Mouse (Mus musculus) midbrain, embryonic 10.5 days (tissue): Measurements from ENCODE around the gene Gm48551. TPM values are rescaled to one million over a fixed set of nuclear protein-coding genes. Genes with fewer than 3 reads are reported as not detected.

ENCODE experiments used
- DNase-seq: peaks from one replicate; pipeline ENCODE4 v3.0.0-alpha.2; 2017; ENCODE audit warnings: low spot score
- H3K27ac ChIP-seq: fragments of 300-500 bp; sonication (generic); replicated peaks from 2 replicates; pipeline ENCODE4 v1.5.1; 2016; ENCODE audit warnings: mild to moderate bottlenecking
- H3K27me3 ChIP-seq: fragments of 300-500 bp; sonication (generic); 2 replicates; pipeline ENCODE4 v1.6.1; 2016; ENCODE audit warnings: low read depth, mild to moderate bottlenecking; ENCODE audit not compliant: poor library complexity, severe bottlenecking
- H3K36me3 ChIP-seq: fragments of 300-500 bp; sonication (generic); 2 replicates; pipeline ENCODE4 v1.6.1; 2016; ENCODE audit warnings: mild to moderate bottlenecking, moderate library complexity
- H3K4me1 ChIP-seq: fragments of 300-500 bp; sonication (generic); 2 replicates; pipeline ENCODE4 v1.6.1; 2016
- H3K4me3 ChIP-seq: fragments of 300-500 bp; sonication (generic); 2 replicates; pipeline ENCODE4 v1.5.1; 2016; ENCODE audit warnings: mild to moderate bottlenecking, moderate library complexity
- H3K9me3 ChIP-seq: fragments of 300-500 bp; sonication (generic); replicated peaks from 2 replicates; pipeline ENCODE4 v1.6.1; 2016; ENCODE audit warnings: mild to moderate bottlenecking
- WGBS: fragments of 180-500 bp; shearing (Covaris S2); methylation state at CpG from one replicate; pipeline ENCODE4 v1.1.7; 2016; 5-methylcytosine and 5-hydroxymethylcytosine counted together
- polyA plus RNA-seq: library from polyadenylated mRNA; unstranded; fragments of >200 nt; fragmentation: Nextera tagmentation; extraction: Ambion mirVana; gene quantifications from 2 replicates; pipeline ENCODE4 v1.2.1, GENCODE M21; 2016

Gene Gm48551
- polyA plus RNA-seq, 1 experiment from 2014 or later, result 2.9 TPM

- peak overlapping the region; percentile 52 for H3K4me3 ChIP-seq
- peak overlapping the region; percentile 78 for H3K27ac ChIP-seq
- H3K36me3 ChIP-seq, result peaks cover 45% of the 10 kb centered on the region
- peak; percentile 47 for DNase-seq
- H3K27me3 ChIP-seq, result peaks cover 40% of the 10 kb centered on the region
- H3K9me3 ChIP-seq, result no peaks in the 10 kb centered on the region
- 11% methylated on average over 54 of the region's 54 CpGs for WGBS
- H3K4me1 ChIP-seq, result peaks cover 94% of the 10 kb centered on the region
Observed at GRCm38 (mm10) chr10:81363436-81364346, 20.6 kb upstream of the Gm48551 start.

GRCm38 (mm10) chr10:81364666-81365065, 19.6 kb upstream of the Gm48551 start:
- Histone ChIP-seq H3K36me3 (peaks cover 55% of the 10 kb centered on the region), H3K27me3 (peaks cover 33% of the 10 kb centered on the region), H3K9me3 (no peaks in the 10 kb centered on the region), H3K27ac (peak overlapping the region; percentile 78), H3K4me3 (peak overlapping the region; percentile 52), H3K4me1 (peaks cover 85% of the 10 kb centered on the region)
- 9% methylated on average over 28 of the region's 28 CpGs for WGBS
- DNase-seq, result peak; percentile 40

GRCm38 (mm10) chr10:81365073-81365472, 19.2 kb upstream of the Gm48551 start:
- DNase-seq, result no peak
- H3K4me1 ChIP-seq, result peaks cover 80% of the 10 kb centered on the region
- peaks cover 59% of the 10 kb centered on the region for H3K36me3 ChIP-seq
- H3K27ac ChIP-seq, result peak overlapping the region; percentile 78
- H3K4me3 ChIP-seq, result peak overlapping the region; percentile 52
- 37% methylated on average over 4 of the region's 4 CpGs for whole genome bisulfite sequencing
- no peaks in the 10 kb centered on the region for H3K9me3 ChIP-seq
- peaks cover 33% of the 10 kb centered on the region for H3K27me3 ChIP-seq

GRCm38 (mm10) chr10:81365672-81366476, 18.4 kb upstream of the Gm48551 start, which contains the start of gene 4930404N11Rik:
Gene 4930404N11Rik, minus strand, starts transcription at chr10:81365816.
- Histone ChIP-seq H3K27me3 (peaks cover 33% of the 10 kb centered on the region), H3K9me3 (no peaks in the 10 kb centered on the region), H3K4me1 (peaks cover 72% of the 10 kb centered on the region), H3K36me3 (peaks cover 67% of the 10 kb centered on the region), H3K27ac (peak within 1 kb of the TSS; percentile 78), H3K4me3 (peak within 1 kb of the TSS; percentile 52)
- peak; percentile 84 for DNase-seq
- 21% methylated on average over 12 of the region's 12 CpGs for WGBS

GRCm38 (mm10) chr10:81366477-81367206, 17.6 kb upstream of the Gm48551 start:
- peaks cover 33% of the 10 kb centered on the region for H3K27me3 ChIP-seq
- peaks cover 68% of the 10 kb centered on the region for H3K36me3 ChIP-seq
- H3K27ac ChIP-seq, result peak overlapping the region; percentile 78
- peaks cover 65% of the 10 kb centered on the region for H3K4me1 ChIP-seq
- WGBS, result 81% methylated on average over 6 of the region's 6 CpGs
- H3K9me3 ChIP-seq, result no peaks in the 10 kb centered on the region
- peak overlapping the region; percentile 52; the same call in 1 of the 2 replicates for H3K4me3 ChIP-seq
- no peak for DNase-seq

GRCm38 (mm10) chr10:81367207-81367495, 17.1 kb upstream of the Gm48551 start:
- no peaks in the 10 kb centered on the region for H3K9me3 ChIP-seq
- DNase-seq, result no peak
- H3K4me3 ChIP-seq, result no peak overlapping the region
- H3K27ac ChIP-seq, result 0 out of 2 replicates have a peak overlapping the region, but pooled peaks have one; percentile 78
- 84% methylated on average over 6 of the region's 6 CpGs for WGBS
- peaks cover 68% of the 10 kb centered on the region for H3K36me3 ChIP-seq
- peaks cover 64% of the 10 kb centered on the region for H3K4me1 ChIP-seq
- H3K27me3 ChIP-seq, result peaks cover 29% of the 10 kb centered on the region

GRCm38 (mm10) chr10:81375322-81375721, 8.9 kb upstream of the Gm48551 start:
- H3K27ac ChIP-seq, result no peak overlapping the region
- 93% methylated on average over 10 of the region's 10 CpGs for WGBS
- peaks cover 64% of the 10 kb centered on the region for H3K36me3 ChIP-seq
- H3K4me1 ChIP-seq, result peaks cover 47% of the 10 kb centered on the region
- DNase-seq, result no peak
- no peaks in the 10 kb centered on the region for H3K27me3 ChIP-seq
- no peaks in the 10 kb centered on the region for H3K9me3 ChIP-seq
- peak overlapping the region; percentile 20; the same call in 1 of the 2 replicates for H3K4me3 ChIP-seq

- WGBS, result 49% methylated on average over 6 of the region's 6 CpGs
- peak overlapping the region; percentile 93 for H3K4me3 ChIP-seq
- no peaks in the 10 kb centered on the region for H3K27me3 ChIP-seq
- peak overlapping the region; percentile 97 for H3K27ac ChIP-seq
- peaks cover 49% of the 10 kb centered on the region for H3K36me3 ChIP-seq
- no peaks in the 10 kb centered on the region for H3K9me3 ChIP-seq
- no peak for DNase-seq
- peaks cover 47% of the 10 kb centered on the region for H3K4me1 ChIP-seq
Observed at GRCm38 (mm10) chr10:81376561-81377361, 7.5 kb upstream of the Gm48551 start.

- H3K4me3 ChIP-seq, result peak overlapping the region; percentile 93
- no peak for DNase-seq
- H3K9me3 ChIP-seq, result no peaks in the 10 kb centered on the region
- peaks cover 42% of the 10 kb centered on the region for H3K4me1 ChIP-seq
- peak overlapping the region; percentile 97 for H3K27ac ChIP-seq
- no peaks in the 10 kb centered on the region for H3K27me3 ChIP-seq
- peaks cover 44% of the 10 kb centered on the region for H3K36me3 ChIP-seq
- 69% methylated on average over 2 of the region's 2 CpGs for WGBS
Observed at GRCm38 (mm10) chr10:81377362-81377664, 7.0 kb upstream of the Gm48551 start.

GRCm38 (mm10) chr10:81377793-81378552, 6.3 kb upstream of the Gm48551 start, which contains the start of gene Fzr1:
Gene Fzr1, minus strand, starts transcription at chr10:81378516.
- peaks cover 37% of the 10 kb centered on the region for H3K36me3 ChIP-seq
- no peaks in the 10 kb centered on the region for H3K9me3 ChIP-seq
- H3K4me3 ChIP-seq, result peak within 1 kb of the TSS; percentile 93
- H3K27ac ChIP-seq, result peak within 1 kb of the TSS; percentile 97
- no peak for DNase-seq
- peaks cover 38% of the 10 kb centered on the region for H3K4me1 ChIP-seq
- no peaks in the 10 kb centered on the region for H3K27me3 ChIP-seq
- 1% methylated on average over 59 of the region's 59 CpGs for WGBS

GRCm38 (mm10) chr10:81378553-81379182, 5.6 kb upstream of the Gm48551 start:
- Histone ChIP-seq H3K9me3 (no peaks in the 10 kb centered on the region), H3K4me3 (peak overlapping the region; percentile 93), H3K4me1 (peaks cover 32% of the 10 kb centered on the region), H3K27me3 (no peaks in the 10 kb centered on the region), H3K27ac (peak overlapping the region; percentile 97), H3K36me3 (peaks cover 30% of the 10 kb centered on the region)
- under 1% methylated on average over 46 of the region's 46 CpGs for WGBS
- peak; percentile 100 for DNase-seq
